Mouse (Mus musculus) C2C12 (cell line): ENCODE results near the gene Nr1h2. TPM values are rescaled to one million over a fixed set of nuclear protein-coding genes. Genes with fewer than 3 reads are reported as not detected.

Experiments used
- H3K27me3 ChIP-seq: one replicate; pipeline ENCODE4 v1.6.1; 2011; ENCODE audit not compliant: control insufficient read depth, insufficient read depth, insufficient read length
- H3K36me3 ChIP-seq: one replicate; pipeline ENCODE4 v1.6.1; 2011; ENCODE audit not compliant: control insufficient read depth, insufficient read depth
- H3K4me3 ChIP-seq: one replicate; pipeline ENCODE4 v1.5.1; 2011; ENCODE audit warnings: mild to moderate bottlenecking, control low read depth; ENCODE audit not compliant: poor library complexity, insufficient read depth, severe bottlenecking
- H3K79me2 ChIP-seq: one replicate; pipeline ENCODE4 v1.6.1; 2011; ENCODE audit not compliant: control insufficient read depth, insufficient read depth
- H3K79me3 ChIP-seq: one replicate; pipeline ENCODE4 v1.6.1; 2011; ENCODE audit warnings: low read depth, control low read depth
- H3ac ChIP-seq: one replicate; pipeline ENCODE3; 2011; ENCODE audit warnings: low read depth; ENCODE audit not compliant: control insufficient read depth, insufficient read length
- CEBPB ChIP-seq: IDR thresholded peaks from one replicate; pipeline ENCODE4 v1.6.1; 2011; ENCODE audit warnings: low read depth, mild to moderate bottlenecking, control low read depth, moderate library complexity
- CTCF ChIP-seq: IDR thresholded peaks from one replicate; pipeline ENCODE4 v1.5.1; 2011; ENCODE audit not compliant: control insufficient read depth, insufficient read depth, insufficient read length
- FOSL1 ChIP-seq: IDR thresholded peaks from one replicate; pipeline ENCODE4 v1.8.0; 2011; ENCODE audit warnings: mild to moderate bottlenecking, low read length; ENCODE audit not compliant: poor library complexity, insufficient read depth, severe bottlenecking
- MAX ChIP-seq: IDR thresholded peaks from one replicate; pipeline ENCODE4 v1.6.1; 2011; ENCODE audit warnings: mild to moderate bottlenecking, control low read depth
- MYOD1 ChIP-seq: IDR thresholded peaks from one replicate; pipeline ENCODE4 v1.6.1; 2011; ENCODE audit warnings: low read depth; ENCODE audit not compliant: control insufficient read depth, insufficient read length
- MYOG ChIP-seq: IDR thresholded peaks from one replicate; pipeline ENCODE4 v1.6.1; 2011; ENCODE audit not compliant: control insufficient read depth, insufficient read length; ENCODE audit errors: extremely low read depth
- USF1 ChIP-seq: IDR thresholded peaks from one replicate; pipeline ENCODE4 v1.6.1; 2011; ENCODE audit warnings: low read depth, mild to moderate bottlenecking, control low read depth, moderate library complexity
- long read RNA-seq, 2 experiments: library from polyadenylated mRNA; unstranded; transcript quantifications; one replicate each; pipeline ENCODE4 v2.0.0; 2019 to 2020
- polyA plus RNA-seq: library from polyadenylated mRNA; unstranded; fragments of >200 nt; fragmentation: generic; extraction: Trizol; gene quantifications from one replicate; pipeline ENCODE4 v1.2.1, GENCODE M21; 2012; ENCODE audit warnings: missing spikeins

Gene Nr1h2
- polyA plus RNA-seq, result 61.0 TPM
- long read RNA-seq, experiment 1, transcript Nr1h2-203 (10 exons, 1,988 nt), result minor isoform, 16 of 86 reads
- long read RNA-seq, experiment 1, transcript Nr1h2-201 (10 exons, 1,999 nt), result major isoform, 30 of 86 reads
- long read RNA-seq, experiment 1, transcript Nr1h2-202 (10 exons, 1,948 nt), result minor isoform, 13 of 86 reads
- long read RNA-seq, experiment 1, partial matches to known transcripts, result 12 of 86 reads
- long read RNA-seq, experiment 1, other reads (novel, unspliced or antisense), result 14 of 86 reads
- long read RNA-seq, experiment 2, transcript Nr1h2-202 (10 exons, 1,948 nt), result minor isoform, 61 of 333 reads
- long read RNA-seq, experiment 2, transcript Nr1h2-201 (10 exons, 1,999 nt), result major isoform, 81 of 333 reads
- long read RNA-seq, experiment 2, transcript Nr1h2-203 (10 exons, 1,988 nt), result minor isoform, 76 of 333 reads
- long read RNA-seq, experiment 2, partial matches to known transcripts, result 16 of 333 reads
- long read RNA-seq, experiment 2, other reads (novel, unspliced or antisense), result 95 of 333 reads

DNA sequence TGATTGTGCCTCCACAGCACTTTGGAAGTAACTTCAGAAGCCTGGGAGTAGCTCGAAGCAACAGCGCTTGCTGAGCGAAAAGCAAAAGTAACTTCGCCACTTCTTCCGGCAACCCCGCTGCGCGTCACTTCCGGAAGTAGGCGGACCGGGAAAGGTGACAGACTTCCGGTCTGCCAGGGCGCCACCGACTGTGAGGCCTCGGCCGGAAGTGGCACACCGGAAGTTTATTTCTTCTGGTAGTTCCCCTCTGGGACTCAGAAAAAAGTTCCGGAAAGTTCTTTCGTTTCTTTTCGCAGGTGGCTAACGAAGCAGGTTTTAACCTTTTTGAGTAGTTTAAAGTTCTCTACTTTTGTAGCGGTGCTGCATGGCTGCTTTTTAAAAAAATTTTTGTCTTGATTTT lies at the start of gene Nr1h2:
Gene Nr1h2 (minus strand): TSS at position 126 of the 400 bp plus-strand sequence.
- Histone ChIP-seq H3K79me2 (no peaks in the 10 kb centered on the region), H3K36me3 (peaks cover 9% of the 10 kb centered on the region), H3K27me3 (no peaks in the 10 kb centered on the region), H3ac (peak within 1 kb of the TSS; percentile 87), H3K79me3 (no peaks in the 10 kb centered on the region), H3K4me3 (peak within 1 kb of the TSS; percentile 74)
- TF ChIP-seq CEBPB (no peak), MAX (peak; percentile 36)

DNA sequence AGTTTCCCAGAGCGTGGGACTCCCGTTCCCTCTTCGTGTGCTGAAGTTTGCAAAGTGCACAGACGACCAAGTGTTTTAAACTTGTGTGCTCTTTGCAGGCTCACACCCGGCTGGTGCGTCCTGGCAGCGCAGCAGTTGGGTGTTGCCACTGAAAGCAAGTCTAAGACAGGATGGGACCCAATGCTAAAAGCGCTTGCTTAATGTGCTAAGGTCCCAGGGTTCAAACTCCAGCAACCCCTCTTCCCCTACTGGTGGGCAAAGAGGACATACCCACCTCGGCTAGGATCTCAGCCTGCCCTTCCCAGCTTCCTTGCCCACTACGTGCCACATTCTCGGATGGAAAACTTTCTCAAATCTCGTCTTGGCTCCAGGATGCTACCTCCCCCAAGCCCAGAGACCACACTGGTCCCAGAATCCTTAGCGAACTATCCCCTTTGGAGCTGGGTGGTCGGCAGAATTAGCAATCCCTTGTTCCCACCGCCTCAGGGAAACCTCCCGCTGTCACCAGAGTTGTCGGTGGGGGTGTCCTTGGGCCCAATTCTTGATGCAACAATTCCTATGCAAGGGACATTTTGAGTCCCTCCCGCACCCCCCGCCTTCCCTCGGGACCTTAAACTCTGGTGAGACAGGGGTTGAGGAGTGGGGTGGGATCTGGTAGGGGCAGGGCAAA lies 49.6 kb upstream of the Nr1h2 start:
- no peaks in the 10 kb centered on the region for H3K36me3 ChIP-seq
- H3K27me3 ChIP-seq, result peaks cover 70% of the 10 kb centered on the region
- H3K79me3 ChIP-seq, result no peaks in the 10 kb centered on the region
- H3K79me2 ChIP-seq, result no peaks in the 10 kb centered on the region
- no peak overlapping the region for H3K4me3 ChIP-seq
- H3ac ChIP-seq, result no peak overlapping the region
- TF ChIP-seq CEBPB (no peak), CTCF (no peak), MYOG (no peak), MAX (no peak), MYOD1 (no peak), USF1 (no peak), FOSL1 (no peak)

GRCm38 (mm10) chr7:44602443-44602842 lies 48.7 kb upstream of the Nr1h2 start:
- Histone ChIP-seq H3K4me3 (no peak overlapping the region), H3K79me3 (no peaks in the 10 kb centered on the region), H3ac (no peak overlapping the region), H3K36me3 (no peaks in the 10 kb centered on the region), H3K79me2 (no peaks in the 10 kb centered on the region), H3K27me3 (peaks cover 71% of the 10 kb centered on the region)
- TF ChIP-seq MYOD1 (no peak), MAX (no peak), CEBPB (no peak), MYOG (no peak), FOSL1 (no peak), USF1 (no peak), CTCF (no peak)

- Histone ChIP-seq H3K79me3 (no peaks in the 10 kb centered on the region), H3ac (no peak overlapping the region), H3K27me3 (peaks cover 71% of the 10 kb centered on the region), H3K79me2 (no peaks in the 10 kb centered on the region), H3K4me3 (no peak overlapping the region), H3K36me3 (no peaks in the 10 kb centered on the region)
- TF ChIP-seq MYOG (no peak), MAX (no peak), CEBPB (no peak), USF1 (no peak), CTCF (no peak), FOSL1 (no peak)
These were observed 47.9 kb upstream of the Nr1h2 start for GRCm38 (mm10) chr7:44601646-44602045.

- TF ChIP-seq CTCF (no peak), USF1 (no peak), MAX (no peak), FOSL1 (no peak), MYOD1 (no peak), MYOG (no peak), CEBPB (no peak)
- H3K4me3 ChIP-seq, result no peak overlapping the region
- H3K79me3 ChIP-seq, result no peaks in the 10 kb centered on the region
- H3ac ChIP-seq, result no peak overlapping the region
- H3K79me2 ChIP-seq, result no peaks in the 10 kb centered on the region
- H3K27me3 ChIP-seq, result peaks cover 62% of the 10 kb centered on the region
- no peaks in the 10 kb centered on the region for H3K36me3 ChIP-seq
These were observed 47.0 kb upstream of the Nr1h2 start for GRCm38 (mm10) chr7:44600691-44601262.
